Mouse (Mus musculus): ENCODE data around the gene Shbg. TPM values are rescaled to one million over a fixed set of nuclear protein-coding genes. Genes with fewer than 3 reads are reported as not detected.

Shbg gene
- total RNA-seq, 2 experiments from 2014 or later, result not detected

DNA sequence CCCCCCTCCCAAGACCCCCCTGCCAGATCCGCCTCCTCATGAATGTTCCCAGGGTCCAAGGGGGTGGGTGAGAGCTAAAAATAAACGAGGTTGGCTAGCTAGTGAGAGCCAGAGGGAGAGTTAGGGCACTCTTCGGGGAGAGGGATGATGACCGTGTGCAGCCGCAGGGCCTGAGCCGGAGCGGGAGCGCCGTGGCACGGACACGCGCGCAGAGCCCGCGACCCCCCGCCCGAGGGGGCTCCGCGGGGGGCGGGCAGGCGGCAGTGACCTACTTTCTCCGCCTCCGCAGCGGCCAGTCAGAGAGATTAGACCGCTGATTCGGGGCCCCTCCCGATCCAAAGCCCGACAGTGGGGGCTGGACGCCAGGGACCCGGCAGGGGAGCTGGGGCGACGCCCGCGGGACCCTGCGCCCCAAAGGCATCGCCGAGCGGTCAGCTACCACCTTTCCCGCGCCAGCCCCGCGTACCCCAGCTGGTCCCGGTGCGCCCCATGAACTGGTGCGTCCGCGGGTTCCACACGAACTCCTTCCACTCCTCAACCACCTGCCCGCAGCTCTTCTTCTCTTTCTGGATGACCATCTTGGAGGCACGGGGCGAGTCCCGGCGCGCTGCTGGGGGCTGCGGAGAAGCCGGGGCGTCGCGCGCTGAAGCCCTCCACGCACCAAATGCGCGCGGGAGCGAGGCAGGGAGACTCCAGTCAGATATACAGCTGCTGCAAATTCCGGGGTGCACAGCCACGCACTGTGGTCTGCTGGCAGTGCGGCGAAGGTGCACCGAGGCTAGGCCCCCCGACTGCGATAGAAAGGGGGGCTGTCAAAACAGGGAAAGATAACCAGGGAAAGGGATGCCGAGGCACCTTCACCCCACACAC, 12.7 kb downstream of the Shbg start:
- DNase-seq (ENCODE audit: extremely low spot score in 1 of 2, low spot score in 2 of 2), result peak in 1 of 2 experiments; percentile 79

DNA sequence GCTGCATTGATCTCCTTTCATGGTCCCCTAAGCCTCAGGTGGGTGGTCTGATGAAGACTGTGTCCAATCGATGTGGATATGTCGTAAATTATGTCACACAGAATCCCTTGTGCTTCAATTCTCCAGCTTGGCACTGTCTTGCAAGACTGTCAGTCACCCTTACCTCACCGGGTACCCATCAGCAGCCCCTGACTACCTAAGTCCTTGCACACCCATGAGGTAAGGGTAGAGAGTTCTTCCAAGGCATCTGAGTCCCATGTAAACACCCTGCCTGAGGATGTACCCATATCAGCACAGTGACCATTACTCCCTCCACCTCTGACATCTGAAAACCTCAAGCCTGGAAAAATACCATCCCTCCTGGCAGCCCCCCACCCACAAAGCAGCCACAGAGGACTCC, 13.4 kb downstream of the Shbg start:
- intact Hi-C loops (cut with DNase I), result no loop called here
- DNase-seq (ENCODE audit: extremely low spot score in 1 of 2, low spot score in 2 of 2), result no peak

More for the DNA sequence above, 12.7 kb downstream of the Shbg start:
- intact Hi-C loops (cut with DNase I), result no loop called here

DNA sequence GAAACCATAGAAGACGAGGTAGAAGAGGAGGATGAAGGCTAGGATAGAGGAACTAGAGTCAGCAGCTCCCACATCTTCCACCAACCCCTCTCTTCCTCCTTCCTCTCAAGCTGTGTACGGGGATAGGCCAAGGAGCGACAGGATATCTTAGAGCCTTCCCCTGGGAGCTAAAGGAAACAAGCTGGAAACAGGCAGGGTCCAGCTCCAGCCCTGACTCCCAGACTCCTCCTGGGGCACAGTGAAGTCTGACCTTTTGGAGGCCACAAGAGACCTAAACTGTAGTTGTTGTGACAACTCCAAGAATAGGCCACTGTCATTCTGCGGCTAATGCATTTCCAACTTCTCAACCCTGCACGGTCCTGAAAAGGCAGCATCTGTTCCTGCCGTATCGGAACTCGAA, 14.2 kb downstream of the Shbg start:
- intact Hi-C loops (cut with DNase I), result no loop called here
- no peak for DNase-seq (ENCODE audit: extremely low spot score in 1 of 2, low spot score in 2 of 2)

DNA sequence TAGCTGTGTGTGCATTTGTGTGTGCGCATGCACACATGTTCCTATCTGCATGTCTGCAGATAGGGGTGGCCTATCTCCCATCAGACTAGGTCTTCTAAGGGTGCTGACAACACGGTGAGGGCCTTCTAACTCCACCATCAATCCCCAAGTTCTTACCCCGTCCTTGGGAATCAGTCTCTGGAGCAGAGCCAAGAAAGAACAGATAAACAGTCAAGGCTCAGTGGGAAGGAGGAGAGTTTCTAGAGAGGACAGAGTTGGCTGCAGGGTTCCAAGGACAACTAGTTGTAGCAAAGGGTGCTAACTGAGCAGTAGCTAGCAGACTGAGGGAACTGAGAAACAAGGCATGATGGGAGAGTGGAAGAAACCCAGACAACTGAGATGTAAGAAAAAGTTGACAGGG, 15.9 kb downstream of the Shbg start:
- intact Hi-C loops (cut with DNase I), result no loop called here
- DNase-seq (ENCODE audit: extremely low spot score in 1 of 2, low spot score in 2 of 2), result no peak

DNA sequence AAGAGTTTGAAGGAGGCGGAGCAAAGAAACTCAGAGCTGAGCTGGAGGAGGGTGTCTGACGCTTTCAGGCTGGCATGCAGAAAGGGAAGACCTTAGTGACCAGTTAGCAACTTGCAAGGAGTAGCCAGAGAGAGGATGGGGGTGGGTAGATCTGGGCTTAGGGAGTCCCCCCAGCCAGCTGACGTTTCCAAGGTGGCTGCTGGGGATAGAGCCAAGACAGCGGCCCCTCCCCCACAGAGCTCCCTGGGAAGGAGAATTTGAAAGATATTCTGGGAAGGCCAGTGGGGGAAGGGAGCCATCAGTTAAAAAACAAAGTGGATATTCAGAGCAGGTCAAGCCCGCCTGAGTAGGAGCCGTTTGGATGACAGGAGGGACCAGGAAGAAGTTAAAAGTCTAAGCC, 17.6 kb downstream of the Shbg start:
- intact Hi-C loops (cut with DNase I), result no loop called here
- DNase-seq (ENCODE audit: extremely low spot score in 1 of 2, low spot score in 2 of 2), result peak; percentile 77 to 90

DNA sequence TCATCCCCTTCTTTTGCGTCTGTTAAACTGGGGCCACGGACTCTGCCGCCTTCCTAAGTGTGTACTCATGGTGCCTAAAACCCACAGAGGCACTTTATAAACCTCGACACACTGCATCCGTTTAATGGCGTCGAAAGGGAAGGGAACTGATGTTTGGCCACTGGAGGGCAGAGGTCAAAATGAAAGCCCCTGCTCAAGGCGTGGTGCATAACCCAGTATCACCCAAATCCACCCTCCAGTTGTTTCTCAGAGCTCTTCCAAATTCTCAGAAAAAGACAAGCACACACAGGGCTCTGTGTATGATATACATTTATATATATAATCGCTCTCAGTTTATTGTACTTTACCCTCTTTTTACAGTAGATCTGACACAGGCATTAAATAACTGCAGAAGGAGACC, 18.3 kb downstream of the Shbg start:
- no peak for DNase-seq (ENCODE audit: extremely low spot score in 1 of 2, low spot score in 2 of 2)
- intact Hi-C loops (cut with DNase I), result no loop called here

DNA sequence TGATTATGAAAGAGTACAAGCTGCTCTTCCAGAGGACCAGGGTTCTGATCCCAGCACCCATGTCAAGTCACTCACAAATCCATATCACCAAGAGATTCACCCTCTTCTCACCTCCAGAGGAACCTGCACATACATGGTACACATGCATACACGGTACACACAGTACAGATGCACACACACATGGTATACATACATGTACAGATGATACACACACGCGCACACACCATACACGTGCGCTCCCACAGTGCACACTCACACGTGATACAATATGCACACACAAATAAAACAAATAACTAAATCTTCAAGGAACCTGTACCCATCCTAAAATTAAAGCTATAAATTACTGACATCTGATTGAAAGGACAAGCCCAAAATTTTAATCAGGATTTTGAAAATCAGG, 22.9 kb downstream of the Shbg start:
- intact Hi-C loops (cut with DNase I), result no loop called here
- DNase-seq (ENCODE audit: extremely low spot score in 1 of 2, low spot score in 2 of 2), result no peak

DNA sequence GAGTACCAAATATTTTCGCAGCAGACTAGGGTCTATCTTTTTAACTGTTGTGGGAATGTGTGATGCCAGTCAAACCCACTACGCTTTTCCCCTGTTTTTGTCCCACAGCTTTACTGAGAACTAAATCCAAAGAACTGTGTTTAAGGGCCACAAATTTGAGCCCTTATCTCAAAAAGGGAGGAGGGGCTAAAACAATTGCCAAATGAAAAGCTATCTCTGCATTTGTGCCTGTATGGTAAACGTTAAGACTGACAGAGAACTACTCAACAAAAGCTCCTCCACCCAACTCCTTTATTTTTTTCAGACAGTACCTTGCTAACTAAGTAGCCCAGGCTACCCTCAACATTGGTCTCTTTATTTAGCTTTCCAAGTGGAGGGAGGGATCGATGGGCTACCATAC, 24.9 kb downstream of the Shbg start:
- no peak for DNase-seq (ENCODE audit: extremely low spot score in 1 of 2, low spot score in 2 of 2)

DNA sequence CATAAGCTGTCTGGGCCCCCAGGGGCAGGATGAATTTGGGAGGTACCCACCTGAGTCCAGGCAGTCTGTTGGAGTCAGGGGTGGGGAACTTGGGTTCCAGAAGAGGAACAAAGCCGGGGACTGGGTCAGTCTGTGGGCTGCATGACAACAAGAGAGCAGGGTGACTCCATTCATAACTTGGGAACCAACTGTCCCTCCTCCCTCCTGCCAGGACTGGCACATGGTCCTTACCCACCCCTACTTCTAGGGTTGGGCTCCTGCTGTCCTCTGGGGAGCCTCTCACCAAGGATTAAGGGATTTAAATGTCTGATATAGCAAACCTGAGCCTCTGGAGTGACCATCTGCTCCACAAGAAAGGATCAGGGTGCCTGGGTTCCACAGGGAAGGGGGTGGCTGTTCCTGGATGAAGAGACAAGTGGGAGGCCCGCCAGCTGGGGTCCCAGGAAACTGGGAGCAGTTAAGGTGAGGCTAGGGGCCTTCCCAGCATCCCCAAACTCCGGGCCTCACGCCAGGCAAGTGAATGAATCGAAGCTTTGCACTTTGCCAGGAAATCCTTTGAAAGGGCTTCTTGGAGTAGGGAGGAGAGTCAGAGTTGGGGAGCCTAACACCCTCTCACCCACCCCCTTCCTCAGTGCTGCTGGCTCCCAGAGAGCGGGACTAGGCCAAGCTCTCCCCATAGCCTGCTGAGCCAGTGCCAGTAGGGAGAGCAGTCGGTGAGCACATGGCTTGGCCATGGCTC, 25.6 kb downstream of the Shbg start:
- intact Hi-C loops (cut with DNase I), result no loop called here
- peak; percentile 85 for DNase-seq (ENCODE audit: extremely low spot score in 1 of 2, low spot score in 2 of 2)

More for the DNA sequence above, 24.9 kb downstream of the Shbg start:
- intact Hi-C loops (cut with DNase I), result no loop called here

DNA sequence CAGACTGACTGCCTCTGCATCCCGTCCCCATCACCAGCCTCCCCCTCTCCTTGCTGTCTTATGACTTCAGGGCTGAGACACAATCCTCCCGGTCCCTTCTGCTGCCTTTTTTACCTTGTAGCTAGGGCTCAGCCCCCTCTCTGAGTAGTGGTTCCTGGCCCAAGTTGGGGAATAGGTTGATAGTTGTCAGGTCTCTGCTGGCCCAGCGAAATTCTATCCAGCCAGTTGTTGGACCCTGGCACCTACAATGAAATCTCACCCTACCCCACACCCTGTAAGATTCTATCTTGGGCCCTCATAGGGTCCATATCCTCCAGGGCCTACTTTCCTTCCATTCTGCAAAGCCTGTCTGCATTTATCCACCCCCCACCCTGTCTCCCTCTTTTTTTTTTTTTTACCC, 26.3 kb downstream of the Shbg start:
- intact Hi-C loops (cut with DNase I), result no loop called here
- no peak for DNase-seq (ENCODE audit: extremely low spot score in 1 of 2, low spot score in 2 of 2)

DNA sequence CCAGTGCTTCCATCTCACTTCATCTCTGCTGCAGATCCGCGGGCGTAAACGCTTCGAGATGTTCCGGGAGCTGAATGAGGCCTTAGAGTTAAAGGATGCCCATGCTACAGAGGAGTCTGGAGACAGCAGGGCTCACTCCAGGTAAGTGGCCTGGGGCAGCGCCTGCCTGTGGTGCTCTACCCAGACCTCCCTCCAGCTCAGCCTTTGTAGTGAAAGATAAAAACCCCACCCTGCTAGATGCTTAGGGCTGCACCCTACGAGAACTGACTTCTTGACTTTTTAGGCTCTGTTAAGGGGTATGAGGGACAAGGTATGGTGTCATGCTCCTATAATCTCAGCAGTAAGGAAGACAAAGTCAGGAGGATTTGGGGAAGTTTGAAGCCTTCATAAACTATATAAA, 27.1 kb downstream of the Shbg start:
- intact Hi-C loops (cut with DNase I), result no loop called here
- no peak for DNase-seq (ENCODE audit: extremely low spot score in 1 of 2, low spot score in 2 of 2)

DNA sequence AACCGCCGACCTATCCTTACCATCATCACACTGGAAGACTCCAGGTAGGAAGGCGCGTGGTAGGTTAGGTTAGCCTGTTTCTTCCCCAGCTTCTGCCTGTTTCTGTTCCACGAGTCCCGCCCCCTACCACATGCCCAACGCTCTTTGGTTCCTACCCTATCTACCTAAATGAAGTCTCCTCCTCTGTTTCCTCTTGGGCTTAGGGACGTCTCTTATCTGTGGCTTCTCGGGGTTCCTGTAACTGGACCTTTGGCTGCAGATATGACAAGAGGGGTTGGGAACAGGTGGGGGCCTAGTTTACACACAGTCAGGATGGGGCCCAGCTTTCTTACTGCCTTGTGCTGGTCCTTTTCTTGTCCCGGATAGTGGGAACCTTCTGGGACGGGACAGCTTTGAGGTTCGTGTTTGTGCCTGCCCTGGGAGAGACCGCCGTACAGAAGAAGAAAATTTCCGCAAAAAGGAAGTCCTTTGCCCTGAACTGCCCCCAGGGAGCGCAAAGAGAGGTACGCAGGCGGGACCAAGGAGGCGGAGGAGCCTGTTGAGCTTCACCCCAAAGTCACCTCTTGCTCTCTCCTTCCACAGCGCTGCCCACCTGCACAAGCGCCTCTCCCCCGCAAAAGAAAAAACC, 28.4 kb downstream of the Shbg start:
- intact Hi-C loops (cut with DNase I), result no loop called here
- DNase-seq (ENCODE audit: extremely low spot score in 1 of 2, low spot score in 2 of 2), result no peak

DNA sequence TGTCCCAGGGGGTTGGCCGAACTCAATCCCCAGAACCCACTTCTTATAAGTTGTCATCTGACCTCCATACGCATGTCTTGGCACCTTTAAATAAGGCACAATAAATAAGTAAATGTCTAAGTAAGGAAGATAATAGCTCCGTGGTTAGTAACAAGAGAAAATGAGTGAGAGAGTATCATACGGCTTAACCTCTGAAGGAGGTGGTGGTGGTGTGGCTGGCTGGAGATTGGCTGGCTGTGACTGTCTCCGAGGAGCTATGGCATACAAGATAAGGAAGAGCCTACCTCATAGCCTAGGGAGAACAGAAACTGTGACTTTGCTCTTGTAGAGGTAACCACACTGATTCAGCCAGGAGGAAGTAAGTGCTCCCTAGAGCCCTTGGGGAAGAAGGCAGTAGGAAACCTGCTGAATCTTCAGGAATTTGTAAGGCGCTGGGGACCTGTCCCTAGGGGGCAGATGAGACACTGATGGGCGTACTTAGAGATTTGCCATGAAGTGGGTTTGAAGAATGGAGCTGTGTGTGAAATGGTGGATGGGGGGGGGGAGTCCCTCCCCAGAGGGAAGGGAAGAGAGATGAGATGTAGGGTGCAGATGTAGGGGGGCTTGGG, 31.9 kb downstream of the Shbg start:
- intact Hi-C loops (cut with DNase I), result no loop called here
- DNase-seq (ENCODE audit: extremely low spot score in 1 of 2, low spot score in 2 of 2), result no peak

DNA sequence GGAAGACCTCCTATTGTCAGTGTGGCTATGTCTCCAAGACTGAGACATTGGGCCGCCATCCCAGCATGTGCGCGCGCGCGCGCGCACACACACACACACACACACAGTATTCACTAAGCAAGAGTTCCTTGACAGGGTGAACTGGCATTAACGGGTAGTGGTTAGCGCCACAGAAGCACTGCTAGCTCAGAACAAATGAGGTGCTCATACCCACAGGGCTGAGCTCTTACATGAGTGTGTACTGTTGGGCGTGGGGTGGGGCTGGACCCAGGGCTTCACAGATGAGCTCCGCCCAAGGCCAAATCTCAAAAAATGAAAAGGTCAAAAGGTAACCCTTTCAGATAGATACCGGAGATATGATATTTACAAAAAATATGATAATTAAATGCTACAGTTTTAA, 32.8 kb downstream of the Shbg start:
- no peak for DNase-seq (ENCODE audit: extremely low spot score in 1 of 2, low spot score in 2 of 2)
- intact Hi-C loops (cut with DNase I), result no loop called here

DNA sequence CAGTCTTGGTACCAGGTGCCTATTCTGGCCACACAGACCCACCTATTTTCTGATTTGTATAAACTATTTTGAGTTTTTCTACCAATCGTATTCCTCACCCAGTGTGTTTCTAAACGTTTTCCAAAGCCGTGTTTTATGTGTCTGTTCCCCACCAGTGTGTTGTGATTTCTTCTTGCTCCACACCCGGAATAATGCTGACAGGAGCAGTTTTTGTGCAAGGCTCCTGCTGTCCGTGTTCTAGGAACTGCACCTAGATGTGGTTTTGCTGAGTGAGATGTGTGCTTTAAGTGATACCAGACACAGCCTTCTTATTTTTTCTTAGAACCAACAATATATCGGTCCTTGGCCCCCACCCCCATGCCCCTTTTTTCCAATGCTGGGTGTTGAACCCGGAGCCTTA, 33.7 kb downstream of the Shbg start:
- no peak for DNase-seq (ENCODE audit: extremely low spot score in 1 of 2, low spot score in 2 of 2)
- intact Hi-C loops (cut with DNase I), result no loop called here

DNA sequence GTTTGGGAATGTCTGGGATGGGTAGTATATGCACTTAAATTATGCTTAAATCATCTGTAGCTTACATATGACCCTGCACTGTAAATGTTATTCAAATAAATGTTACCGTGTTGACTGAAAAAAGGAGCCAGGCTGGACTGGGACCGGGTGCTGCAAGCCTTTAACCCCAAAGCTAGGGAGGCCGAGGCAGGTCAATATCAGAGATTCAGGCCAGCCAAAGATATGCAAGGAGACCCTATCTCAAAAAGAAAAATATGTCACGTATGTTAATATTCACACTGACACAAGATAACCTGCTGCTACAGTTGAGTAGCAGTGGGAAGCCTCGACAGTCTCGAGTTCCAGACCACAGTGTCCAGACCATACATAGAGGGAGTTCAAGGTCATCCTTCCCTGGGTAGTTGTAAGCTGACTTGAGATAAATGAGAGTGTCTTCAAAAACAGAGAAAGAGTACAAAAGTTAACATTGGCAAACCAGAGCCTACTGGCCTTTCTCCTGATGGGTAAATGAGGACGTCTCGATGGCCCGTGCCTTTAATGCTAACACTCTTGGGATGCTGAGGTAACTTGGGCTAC, 35.4 kb downstream of the Shbg start:
- intact Hi-C loops (cut with DNase I), result no loop called here
- no peak for DNase-seq (ENCODE audit: extremely low spot score in 1 of 2, low spot score in 2 of 2)

DNA sequence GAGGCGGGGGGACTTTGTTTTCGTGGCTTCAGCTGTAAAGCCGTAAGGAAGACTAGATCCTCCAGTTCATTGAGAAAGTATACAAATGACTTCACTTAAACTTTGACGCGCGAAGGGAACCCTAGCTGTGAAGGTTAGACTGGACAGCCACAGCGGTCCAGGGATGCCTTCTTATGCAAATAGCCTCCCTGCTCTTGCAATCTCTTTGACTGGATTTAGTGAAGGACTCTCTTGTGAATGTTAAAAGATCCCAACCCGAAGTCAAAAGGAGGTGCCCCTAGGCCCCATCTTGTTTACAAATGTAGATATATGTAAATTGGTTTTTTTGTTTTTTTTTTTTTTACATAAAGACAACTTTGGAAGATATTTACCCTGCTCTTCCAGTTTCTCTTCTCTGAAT, 35.9 kb downstream of the Shbg start:
- intact Hi-C loops (cut with DNase I), result no loop called here
- no peak for DNase-seq (ENCODE audit: extremely low spot score in 1 of 2, low spot score in 2 of 2)

DNA sequence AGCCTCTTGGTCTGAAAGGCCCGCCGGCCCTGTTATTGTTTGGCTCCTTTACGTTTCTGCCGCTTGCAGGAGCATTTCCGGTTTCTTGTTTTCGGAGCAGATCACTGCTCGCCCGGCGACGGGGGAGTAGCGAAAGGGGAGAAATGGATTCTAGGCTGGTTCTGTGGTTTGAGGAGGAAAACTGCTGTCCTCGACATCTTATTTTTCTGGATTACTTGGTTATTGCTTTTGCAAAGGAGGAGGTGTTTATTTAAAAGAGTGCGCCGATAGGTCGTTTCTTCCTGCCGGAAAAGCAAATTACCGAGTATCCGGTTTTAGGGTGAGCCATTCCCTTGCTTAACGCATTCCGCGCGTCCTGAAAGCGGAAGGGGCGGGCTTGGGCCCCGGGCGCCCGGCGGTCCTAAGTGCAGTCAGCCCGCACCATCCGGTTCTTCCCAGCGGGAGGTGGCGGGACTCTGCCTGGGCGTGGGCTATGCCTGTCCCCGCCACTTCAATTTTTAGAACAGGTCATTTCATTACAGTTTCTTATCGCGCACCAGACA, 36.5 kb downstream of the Shbg start:
- peak; percentile 86 to 96 for DNase-seq (ENCODE audit: extremely low spot score in 1 of 2, low spot score in 2 of 2)
- intact Hi-C loops (cut with DNase I), result no loop called here

DNA sequence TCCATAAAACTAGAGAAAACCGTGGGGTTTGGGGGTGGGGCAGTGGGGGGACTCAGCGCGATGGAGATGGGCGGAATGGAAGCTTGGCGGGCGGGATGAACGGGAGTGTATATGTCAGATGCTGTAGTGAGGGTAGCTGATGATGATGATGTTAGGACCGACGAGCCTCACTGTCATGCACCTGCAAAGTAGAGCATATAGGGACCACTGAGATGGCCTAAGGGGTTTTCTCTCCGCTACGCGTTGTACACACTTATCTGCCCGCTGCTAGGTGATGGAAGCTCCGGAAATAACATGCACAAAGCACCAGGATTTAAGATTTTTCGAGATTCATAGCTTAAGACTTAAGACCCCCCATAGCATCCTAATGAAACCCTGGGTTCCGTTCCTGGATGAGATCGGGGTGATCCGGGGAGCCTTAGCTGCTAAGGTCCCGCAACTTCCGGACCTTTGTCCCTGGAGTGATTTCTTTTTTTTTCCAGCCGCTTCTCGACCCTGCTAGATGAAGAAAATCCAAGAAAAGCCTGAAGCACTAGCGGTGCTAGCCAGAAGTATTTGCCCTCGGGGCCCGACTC, 37.0 kb downstream of the Shbg start:
- DNase-seq (ENCODE audit: extremely low spot score in 1 of 2, low spot score in 2 of 2), result no peak
- intact Hi-C loops (cut with DNase I), result no loop called here
